Mouse (Mus musculus) 416B (cell line): Measurements from ENCODE around the gene Rxra.

Experiments used
- DNase-seq: peaks from one replicate; pipeline ENCODE4 v3.0.0; 2011; ENCODE audit warnings: low read depth

The Rxra gene

GRCm38 (mm10) chr2:27740091-27740608 lies 63.9 kb downstream of the Rxra start:
- DNase-seq: peak; percentile 83

GRCm38 (mm10) chr2:27743177-27743576 lies 66.9 kb downstream of the Rxra start:
- DNase-seq: no peak

DNA sequence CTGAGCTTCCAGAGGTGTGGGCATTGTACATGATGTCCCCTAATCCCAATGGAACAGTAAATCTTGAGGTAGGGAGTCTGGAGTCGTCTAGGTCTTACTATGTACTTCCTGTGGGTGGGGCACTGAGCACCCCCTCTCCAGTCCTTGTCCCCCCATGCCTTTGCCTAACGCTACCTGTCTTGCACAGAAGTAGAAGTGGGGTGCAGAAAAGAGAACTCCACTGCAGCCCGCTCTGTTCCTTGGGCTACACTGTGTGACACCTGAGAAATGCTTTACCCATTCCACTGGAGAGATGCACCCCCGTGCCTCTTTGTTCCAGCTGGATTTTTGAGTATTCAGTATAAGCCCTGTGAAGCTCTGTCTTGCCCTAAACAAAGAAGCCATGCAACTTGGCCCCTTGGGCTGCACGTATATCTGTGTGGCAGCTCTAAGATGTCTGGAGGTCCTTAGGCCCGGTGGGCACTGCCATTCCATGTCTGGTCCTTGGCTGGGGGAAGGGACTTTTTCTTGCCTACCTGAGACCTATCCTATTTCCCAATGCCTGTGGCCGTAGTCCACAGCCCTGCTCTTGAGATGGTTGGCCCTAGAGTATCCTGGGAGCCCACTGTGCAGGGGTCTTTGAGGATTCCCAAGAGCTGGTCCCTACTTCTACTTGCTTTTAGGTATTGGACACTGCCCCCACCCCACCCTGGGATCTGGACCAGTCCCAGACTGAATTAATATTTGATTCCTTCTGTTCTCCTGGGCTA lies 67.8 kb downstream of the Rxra start:
- DNase-seq: no peak

DNA sequence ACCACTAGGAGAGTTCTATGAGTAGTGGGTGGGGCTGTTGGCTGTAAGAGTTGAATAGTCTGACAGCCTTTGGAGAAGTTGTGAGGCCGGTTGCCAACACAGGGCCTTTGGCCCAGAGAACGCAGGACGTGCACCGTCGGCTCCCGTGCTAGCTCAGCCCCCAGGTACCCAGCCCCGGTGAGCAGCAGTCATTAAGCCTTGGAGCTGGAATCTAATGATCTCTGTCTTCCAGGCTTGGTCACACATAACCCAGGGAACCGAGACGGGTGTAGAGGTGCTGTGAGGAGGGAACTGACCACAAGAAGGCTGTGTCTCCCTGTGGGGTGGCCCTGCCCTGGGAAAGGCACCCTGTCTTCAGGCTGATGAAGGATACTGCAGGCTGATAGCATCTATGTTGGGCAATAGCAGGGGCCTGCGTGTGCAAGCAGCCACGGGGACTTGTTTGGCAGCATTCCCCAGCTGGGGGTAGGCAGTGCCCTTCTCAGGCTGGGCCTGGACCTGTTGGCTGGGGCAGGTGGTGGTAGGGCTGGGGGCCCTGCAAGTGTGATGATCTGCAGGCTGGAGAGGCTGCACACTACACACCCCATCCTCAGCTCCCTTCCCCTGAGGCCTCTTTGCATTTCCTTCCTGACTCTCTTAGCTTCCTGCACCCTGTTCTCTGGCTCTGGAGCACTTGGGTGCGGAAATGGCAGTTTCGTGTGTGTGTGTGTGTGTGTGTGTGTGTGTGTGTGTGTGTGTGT lies 68.5 kb downstream of the Rxra start:
- peak; percentile 55 for DNase-seq

- no peak for DNase-seq
Observed at GRCm38 (mm10) chr2:27745673-27746620, 69.7 kb downstream of the Rxra start.

GRCm38 (mm10) chr2:27746854-27747253 lies 70.6 kb downstream of the Rxra start:
- no peak for DNase-seq

DNA sequence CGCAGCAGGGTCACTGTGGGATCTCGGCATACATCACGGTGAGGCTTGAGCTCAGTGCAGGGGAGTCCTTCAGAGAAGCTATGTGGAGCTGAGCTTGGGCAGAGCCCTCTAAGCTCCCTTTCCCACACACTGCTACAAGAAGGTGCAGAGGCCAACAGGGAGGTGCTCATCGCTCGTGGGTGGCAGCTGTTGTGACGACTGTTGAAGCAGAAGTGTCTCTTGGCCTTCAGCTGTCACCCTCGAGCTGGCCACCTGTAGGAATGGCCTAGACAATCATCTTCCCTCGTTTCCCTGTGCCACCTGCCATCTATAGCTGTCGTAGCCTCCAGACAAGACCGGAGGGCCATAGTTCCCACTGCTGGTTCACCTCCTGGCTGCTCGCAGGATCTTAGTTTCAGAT lies 72.7 kb downstream of the Rxra start:
- no peak for DNase-seq

GRCm38 (mm10) chr2:27750399-27751134 lies 74.3 kb downstream of the Rxra start:
- DNase-seq: no peak

GRCm38 (mm10) chr2:27751135-27751519 lies 74.9 kb downstream of the Rxra start:
- DNase-seq: no peak

DNA sequence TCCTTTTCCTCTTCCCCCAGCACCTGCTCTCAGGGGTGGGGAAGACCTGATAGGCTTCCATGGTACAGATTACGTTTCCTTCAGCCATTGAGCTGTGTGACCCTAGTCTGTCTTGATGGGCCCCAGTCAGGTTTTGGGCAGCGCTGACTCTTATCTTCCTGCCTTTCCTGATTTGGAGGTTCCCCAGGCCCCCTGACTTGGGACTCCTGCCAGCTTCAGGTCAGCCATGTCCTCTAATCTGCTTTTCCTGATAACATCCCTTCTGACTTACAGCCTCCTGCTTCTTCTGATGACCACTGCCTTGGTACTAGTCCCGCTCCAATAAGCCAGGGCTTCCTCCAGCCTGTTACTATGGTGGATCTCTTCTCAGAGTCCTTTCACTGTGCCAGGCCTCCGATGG lies 75.6 kb downstream of the Rxra start:
- DNase-seq: no peak

- DNase-seq: no peak
Observed at GRCm38 (mm10) chr2:27754094-27754493, 77.9 kb downstream of the Rxra start.

- DNase-seq: no peak
Observed at GRCm38 (mm10) chr2:27755986-27756641, 79.9 kb downstream of the Rxra start.

- peak; percentile 73 for DNase-seq
Observed at GRCm38 (mm10) chr2:27758414-27759301, 82.4 kb downstream of the Rxra start.

DNA sequence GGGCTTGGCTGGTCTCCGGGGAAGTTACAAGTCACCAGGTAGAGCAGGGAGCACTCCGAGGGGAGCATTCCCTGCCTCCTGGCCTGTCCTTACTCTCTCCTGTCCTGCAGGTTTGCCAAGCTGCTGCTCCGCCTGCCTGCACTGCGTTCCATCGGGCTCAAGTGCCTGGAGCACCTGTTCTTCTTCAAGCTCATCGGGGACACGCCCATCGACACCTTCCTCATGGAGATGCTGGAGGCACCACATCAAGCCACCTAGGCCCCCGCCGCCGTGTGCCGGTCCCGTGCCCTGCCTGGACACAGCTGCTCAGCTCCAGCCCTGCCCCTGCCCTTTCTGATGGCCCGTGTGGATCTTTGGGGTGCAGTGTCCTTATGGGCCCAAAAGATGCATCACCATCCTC lies 83.2 kb downstream of the Rxra start:
- DNase-seq: no peak

DNA sequence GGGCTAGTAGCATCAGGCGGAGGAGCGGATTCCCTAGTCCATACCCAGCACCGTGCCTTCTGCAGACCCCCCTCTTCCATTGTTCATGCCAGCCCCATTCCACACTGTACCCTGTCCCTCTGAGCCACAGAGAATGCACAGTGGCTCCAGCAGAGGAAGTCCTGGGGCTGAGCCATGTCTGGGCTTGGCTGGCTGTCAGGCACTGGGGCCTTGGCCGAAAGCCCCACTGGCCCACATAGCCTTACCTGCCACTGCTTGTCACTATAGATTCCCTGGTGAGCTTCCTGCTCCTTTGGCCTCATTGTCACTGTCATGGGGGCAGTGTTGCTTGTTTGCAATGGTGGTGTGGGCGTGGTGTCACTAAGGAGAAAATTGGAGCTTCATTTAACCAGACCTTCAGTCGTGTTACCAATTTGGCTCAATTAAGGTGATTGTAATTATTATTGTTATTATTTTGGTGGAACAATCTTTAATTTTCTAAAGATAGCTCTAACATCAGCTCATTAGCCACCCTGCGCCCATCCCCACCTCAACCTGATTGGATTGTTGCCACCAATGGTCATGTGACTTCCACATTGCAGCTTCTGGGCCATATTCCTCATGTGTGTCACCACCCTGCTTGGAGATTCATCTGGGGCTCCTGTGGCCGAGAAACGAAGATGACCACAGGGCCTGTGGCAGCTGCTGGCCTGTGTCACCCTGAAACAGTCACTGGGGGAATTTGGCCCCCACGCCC lies 85.2 kb downstream of the Rxra start:
- DNase-seq: no peak

DNA sequence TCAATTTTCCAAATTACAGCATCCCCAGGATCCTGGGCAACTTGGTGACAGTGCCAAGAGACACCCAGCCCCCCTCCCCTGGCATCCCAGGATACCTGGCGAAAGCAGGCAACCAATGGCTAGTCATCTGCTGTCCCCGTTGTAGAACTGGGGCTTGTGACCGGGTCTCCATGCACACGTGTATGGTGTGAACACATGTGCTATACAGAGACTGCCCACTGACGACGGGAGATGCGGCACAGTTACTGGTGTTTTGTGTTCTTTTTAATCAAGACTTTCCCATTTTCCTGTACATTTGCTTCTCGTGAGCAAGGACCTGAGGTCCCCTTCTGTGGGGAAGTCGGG lies 85.7 kb downstream of the Rxra start:
- no peak for DNase-seq

DNA sequence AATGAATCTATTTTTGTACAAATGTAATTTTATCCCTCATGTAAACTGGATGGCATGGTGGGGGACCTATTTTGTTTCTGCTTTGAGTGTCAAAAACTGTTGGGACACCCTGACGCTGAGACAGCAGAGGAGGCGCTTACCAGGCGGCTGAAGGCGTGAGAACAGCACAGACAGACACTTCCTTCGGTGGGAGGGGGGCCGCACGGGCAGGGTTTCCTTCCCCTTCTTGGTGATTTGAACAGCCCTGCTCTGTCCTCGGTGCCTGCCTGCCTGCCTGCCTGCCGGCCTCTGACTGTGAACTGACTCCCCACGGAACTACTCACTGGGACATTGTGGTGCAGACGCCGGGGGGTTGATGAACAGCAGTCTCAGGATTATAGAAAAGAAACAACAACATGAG lies 86.3 kb downstream of the Rxra start:
- no peak for DNase-seq

DNA sequence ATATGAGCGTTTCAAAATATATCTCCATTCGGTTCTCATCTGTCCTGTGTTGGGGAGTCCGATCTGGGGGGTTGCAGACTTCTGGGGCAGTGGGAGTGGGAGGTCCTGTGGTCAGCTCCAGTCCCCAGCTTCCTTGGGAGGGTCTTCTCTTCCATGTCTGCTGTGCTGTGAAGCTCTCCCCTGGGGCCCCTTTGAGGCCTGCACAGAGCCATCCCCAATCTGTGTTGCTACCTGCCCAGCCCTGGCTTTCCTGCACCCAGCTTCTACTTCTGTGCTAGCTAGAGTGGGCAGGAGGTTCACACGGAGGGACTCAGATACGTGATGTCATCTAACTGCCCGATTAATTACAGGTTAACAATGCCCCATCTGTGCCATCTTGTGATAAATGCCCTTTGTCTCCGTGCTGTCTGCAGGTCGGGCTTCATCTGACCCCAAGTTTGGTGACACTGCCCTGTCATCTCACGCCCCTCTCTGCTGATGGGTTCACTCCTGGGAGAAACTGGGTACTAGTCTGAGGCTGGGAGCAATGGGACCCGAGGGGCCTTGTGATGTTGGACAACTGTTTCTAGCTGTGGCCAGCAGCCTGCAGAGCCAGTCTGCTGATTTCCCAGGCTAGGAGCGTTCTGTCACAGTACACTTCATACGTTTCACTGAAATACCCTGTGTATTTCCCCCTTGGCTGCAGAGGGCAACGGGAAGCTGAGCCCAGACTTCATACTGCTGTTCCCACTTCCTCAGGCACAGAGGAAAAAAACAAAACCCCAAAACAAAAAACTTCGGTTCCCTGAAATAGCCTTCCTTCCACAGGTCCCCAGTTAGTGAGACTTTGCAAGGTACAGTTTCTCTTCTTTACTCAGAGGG lies 86.9 kb downstream of the Rxra start:
- DNase-seq: no peak
